Mouse (Mus musculus) bone marrow macrophage, adult 2 months (primary cell): ENCODE results near the gene Gm14744. TPM values are rescaled to one million over a fixed set of nuclear protein-coding genes. Genes with fewer than 3 reads are reported as not detected.
"Not testable (repeated sequence)": the region's sequence is repeated elsewhere in the genome, so short reads cannot be mapped to it uniquely, and the experiment has no call there.

Experiments used
- H3K27ac ChIP-seq: 2 replicates; pipeline ENCODE4 v1.5.1; 2012; ENCODE audit warnings: low read depth, low read length; ENCODE audit not compliant: insufficient read depth
- H3K4me1 ChIP-seq: 2 replicates; pipeline ENCODE4 v1.6.1; 2012; ENCODE audit warnings: low read length; ENCODE audit not compliant: control insufficient read depth, insufficient read depth
- H3K4me3 ChIP-seq: 2 replicates; pipeline ENCODE4 v1.5.1; 2012; ENCODE audit warnings: mild to moderate bottlenecking, low read length, moderate library complexity; ENCODE audit not compliant: insufficient read depth
- CTCF ChIP-seq: IDR thresholded peaks from 2 replicates; pipeline ENCODE4 v1.5.1; 2012; ENCODE audit warnings: low read depth, mild to moderate bottlenecking, low read length, moderate library complexity
- POLR2A ChIP-seq: IDR thresholded peaks from 2 replicates; pipeline ENCODE4 v1.6.1; 2012; ENCODE audit warnings: mild to moderate bottlenecking, low read depth, low read length, borderline replicate concordance
- polyA plus RNA-seq: library from polyadenylated mRNA; stranded (reverse); fragments of >200 nt; gene quantifications from 2 replicates; pipeline ENCODE4 v1.2.4, GENCODE M21; 2012; ENCODE audit not compliant: missing spikeins, insufficient read depth, insufficient read length

The Gm14744 gene
- not detected in 2 replicates for polyA plus RNA-seq

DNA sequence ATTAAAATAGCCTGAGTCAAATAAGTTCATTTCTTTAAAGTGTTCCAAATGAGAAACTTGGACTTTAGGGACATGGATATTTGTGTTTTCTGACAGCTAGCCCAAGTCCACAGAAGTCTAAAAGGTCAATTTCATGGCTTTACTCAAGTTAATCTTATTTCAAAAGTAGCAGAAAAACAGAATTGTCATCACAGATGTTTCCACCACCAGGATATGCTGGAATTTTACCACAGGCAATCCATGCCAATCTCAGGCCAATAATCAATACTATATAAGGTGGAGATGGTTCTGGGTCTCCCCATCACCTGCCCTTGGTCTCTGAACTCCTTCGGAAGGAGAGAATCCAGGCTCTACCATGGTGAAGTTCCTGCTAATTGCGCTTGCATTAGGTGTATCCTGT, at the start of gene Gm14744:
TSS of gene Gm14744 (plus strand) at position 301 of the 400 bp plus-strand sequence.
- H3K4me1 ChIP-seq = not testable (repeated sequence)

DNA sequence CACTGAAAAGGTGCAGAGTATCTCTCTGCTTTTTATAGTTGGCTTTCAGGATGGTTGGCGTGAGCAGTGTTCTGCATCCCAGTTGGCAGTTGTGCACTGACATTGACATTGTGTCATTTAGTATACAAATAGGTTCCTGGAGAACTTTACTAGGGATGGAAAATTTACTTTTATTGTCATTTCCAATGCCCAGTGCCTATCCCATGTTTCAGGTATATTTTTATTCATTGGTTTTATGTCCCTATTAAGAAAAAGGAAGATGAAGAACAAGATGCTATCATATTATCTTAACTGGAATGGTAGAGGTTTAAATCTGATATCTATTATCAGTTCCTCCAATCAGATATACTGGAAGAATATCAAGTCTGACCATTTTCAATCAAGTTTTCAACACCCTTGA, 11.0 kb upstream of the Gm14744 start, which contains the start of gene Pbsn:
TSS of gene Pbsn (minus strand) at position 101 of the 400 bp plus-strand sequence.
- H3K4me3 ChIP-seq = no peak within 1 kb of the TSS
- H3K4me1 ChIP-seq = no peaks in the 10 kb centered on the region
- no peak for TF ChIP-seq CTCF
- TF ChIP-seq POLR2A = no peak
- H3K27ac ChIP-seq = no peak within 1 kb of the TSS

More for the DNA sequence above, at the start of gene Gm14744:
- not testable (repeated sequence) for H3K4me3 ChIP-seq, H3K27ac ChIP-seq

DNA sequence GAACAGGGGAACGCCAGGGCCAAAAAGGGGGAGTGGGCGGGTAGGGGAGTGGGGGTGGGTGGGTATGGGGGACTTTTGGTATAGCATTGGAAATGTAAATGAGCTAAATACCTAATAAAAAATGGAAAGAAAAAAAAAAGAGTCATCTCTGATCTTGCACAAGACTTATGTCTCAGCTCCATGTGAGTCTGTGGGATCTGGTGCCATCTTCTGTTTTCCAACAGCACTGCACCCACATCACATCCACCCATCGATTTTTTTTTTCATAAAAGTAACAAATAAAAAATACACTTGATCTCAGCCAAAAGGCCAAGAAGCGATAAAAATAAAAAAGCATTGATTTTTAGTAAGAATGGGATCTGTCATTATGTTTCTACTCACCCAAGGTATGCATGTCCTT, 15.5 kb downstream of the Gm14744 start:
- H3K4me1 ChIP-seq, H3K4me3 ChIP-seq, H3K27ac ChIP-seq: not testable (repeated sequence)

Other genes with a start within 250 kb of the Gm14744 start
- 39.9 and 50.5 TPM in 2 replicates for gene Prkx, start 68.5 kb upstream of the Gm14744 start, polyA plus RNA-seq
- not detected in 2 replicates for gene Pbsn, start 11.1 kb upstream of the Gm14744 start, polyA plus RNA-seq
- gene 5430402E10Rik, start 60.3 kb downstream of the Gm14744 start, polyA plus RNA-seq = not detected in 2 replicates
- not detected in 2 replicates for gene Obp1a, start 226.6 kb downstream of the Gm14744 start, polyA plus RNA-seq